Mouse (Mus musculus) lung, adult 2 months (tissue): ENCODE results near the gene Eloa.

Experiments
- CTCF ChIP-seq: fragments of 200-500 bp; IDR thresholded peaks from 2 replicates; pipeline ENCODE4 v1.5.1; 2011; ENCODE audit warnings: mild to moderate bottlenecking, low read length, control low read depth; ENCODE audit not compliant: insufficient read depth
- POLR2A ChIP-seq: fragments of 200-500 bp; IDR thresholded peaks from 2 replicates; pipeline ENCODE4 v1.6.1; 2011; ENCODE audit warnings: low read depth, mild to moderate bottlenecking, control low read depth, low read length, borderline replicate concordance; ENCODE audit errors: extremely low read depth

DNA sequence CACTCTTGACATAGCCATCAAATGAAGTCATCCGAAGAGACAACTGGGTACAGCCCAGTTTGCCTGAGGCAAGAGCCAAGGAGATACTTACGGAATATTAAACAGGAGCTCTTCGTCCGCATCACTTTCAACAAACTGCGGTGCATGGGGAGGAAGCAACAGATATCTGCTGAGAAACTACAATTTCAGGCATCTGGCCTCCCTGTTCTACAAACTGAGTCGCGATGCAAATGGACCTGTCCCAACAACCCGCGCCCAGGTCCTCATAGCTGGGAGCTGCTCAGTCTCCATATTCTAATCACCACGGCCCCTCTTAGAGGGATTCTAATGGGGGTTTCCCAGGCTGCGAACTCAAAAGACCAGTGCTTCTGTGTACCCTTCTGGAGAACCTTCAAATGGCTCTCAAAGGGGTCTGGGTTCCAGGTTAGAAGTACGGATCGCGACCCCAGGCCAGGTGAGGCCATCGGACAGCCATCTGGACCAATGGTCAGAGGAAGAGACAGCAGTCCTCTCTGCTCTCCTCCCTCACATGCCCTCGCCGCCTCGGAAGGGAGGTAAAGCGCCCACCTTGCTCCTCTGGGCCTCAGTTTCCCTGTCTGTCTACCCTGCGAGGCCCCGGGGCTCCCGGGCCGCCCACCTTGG lies 35.1 kb downstream of the Eloa start:
- no peak for TF ChIP-seq CTCF
- TF ChIP-seq POLR2A: no peak
